ENCODE assay signal across 7 mouse cellular contexts in genomic region chr3:55976986-55977385, GRCm38 (mm10).
DNase-seq lines count a peak whose midpoint lies in the region; TF ChIP-seq lines count a peak whose summit lies in the region.
"Not testable (repeated sequence)": the region's sequence is repeated elsewhere in the genome, so short reads cannot be mapped to it uniquely, and the experiment has no call there.

No protein-coding gene starts in this region.

- H3K9ac ChIP-seq in ES-Bruce4 (ENCODE audit: low read depth, poor library complexity, severe bottlenecking), result peak overlapping the region; percentile 72
- H3K9ac ChIP-seq in ES-E14 (ENCODE audit: insufficient read depth, low read depth, low read length, poor library complexity, severe bottlenecking), result peak overlapping the region; percentile 78

- H3K36me3 ChIP-seq in E14TG2a.4 (ENCODE audit: insufficient read depth, low read length); ES-Bruce4 (ENCODE audit: control insufficient read depth, insufficient read depth, low read length, poor library complexity, severe bottlenecking); ES-E14 (ENCODE audit: control insufficient read depth, insufficient read depth, low read length, poor library complexity, severe bottlenecking): not testable (repeated sequence)

- H3K9me3 ChIP-seq in E14TG2a.4 (ENCODE audit: low read length); ES-Bruce4 (replicated peaks; ENCODE audit: control insufficient read depth, insufficient read depth, low read length, poor library complexity, severe bottlenecking); ES-E14 (ENCODE audit: control insufficient read depth, insufficient read depth, low read depth, low read length): not testable (repeated sequence)

- not testable (repeated sequence) for H3K27me3 ChIP-seq in E14TG2a.4 (ENCODE audit: insufficient read depth, low read length); ES-Bruce4 (ENCODE audit: control insufficient read depth, insufficient read depth, low read length, poor library complexity, severe bottlenecking)

- not testable (repeated sequence) for TF ChIP-seq CTCF in E14TG2a.4 (conservative IDR thresholded peaks at IDR 0.05; ENCODE audit: low read length); ES-Bruce4 (IDR thresholded peaks at IDR 0.05; ENCODE audit: low read depth, low read length)

- not testable (repeated sequence) for H3K27ac ChIP-seq in ES-Bruce4 (ENCODE audit: insufficient read depth, low read length); ES-E14 (ENCODE audit: insufficient read depth, low read depth, low read length, poor library complexity, severe bottlenecking)

- not testable (repeated sequence) for TF ChIP-seq POLR2A in ES-Bruce4 (IDR thresholded peaks at IDR 0.05; ENCODE audit: insufficient read depth, low read length)

- in situ Hi-C loops in ES-E14 (cut with MboI; ENCODE audit: low sequenced_read_pairs in 2 of 2, unreplicated experiment in 2 of 2), result not testable (repeated sequence)

- peak; percentile 52 for DNase-seq in ES-CJ7 (ENCODE audit: low read depth, low spot score)
- DNase-seq in ES-E14 (ENCODE audit: low read depth, low spot score), result peak; percentile 11
- peak; percentile 67 for DNase-seq in R1 (ENCODE audit: low read depth, low spot score)
- peak; percentile 9 for DNase-seq in WW6 (ENCODE audit: low read depth, low spot score)
- DNase-seq in ZHBTc4 (ENCODE audit: low read depth, low spot score), result peak; percentile 69

- H3K4me3 ChIP-seq in E14TG2a.4 (replicated peaks; ENCODE audit: low read length) (peak overlapping the region; percentile 77), ES-Bruce4 (ENCODE audit: low read depth, low read length) (peak overlapping the region; percentile 91), ES-E14 (ENCODE audit: insufficient read depth in 1 of 2, low read depth in 1 of 2, low read length in 2 of 2, poor library complexity in 1 of 2, severe bottlenecking in 1 of 2) (peak overlapping the region; percentile 58 to 74)

- not testable (repeated sequence) for TF ChIP-seq EP300 in ES-Bruce4 (IDR thresholded peaks at IDR 0.05; ENCODE audit: insufficient read depth, low read depth, low read length)

- H3K4me1 ChIP-seq in E14TG2a.4 (replicated peaks; ENCODE audit: low read depth, low read length); ES-Bruce4 (ENCODE audit: control insufficient read depth, insufficient read depth, low read length); ES-E14 (ENCODE audit: control insufficient read depth in 2 of 2, insufficient read depth in 2 of 2, low read length in 2 of 2, poor library complexity in 1 of 2): not testable (repeated sequence)

Comparison
In these comparisons a context has a peak if more than half of its experiments do, and no peak if none do; other contexts are left out.
1. DNase-seq: peak in every context shown above with its lines; median percentile 69 in ZHBTc4; 67 in R1; 52 in ES-CJ7; 11 in ES-E14; 9 in WW6.